Mouse (Mus musculus) MEL (cell line): ENCODE data around the gene Ddr1.

Source experiments
- CTCF ChIP-seq, 3 experiments: IDR thresholded peaks in 2 of 3; conservative IDR thresholded peaks in 1 of 3; 2 replicates each; pipeline ENCODE4 v1.5.1; 2011 to 2012; ENCODE audit warnings: low read length in 3 of 3, low read depth in 2 of 3, mild to moderate bottlenecking in 2 of 3, improper control_type of control experiment in 1 of 3, inconsistent platforms in 1 of 3, mixed read lengths in 1 of 3, moderate library complexity in 1 of 3; ENCODE audit not compliant: control insufficient read depth in 1 of 3, insufficient read depth in 1 of 3, poor library complexity in 1 of 3, severe bottlenecking in 1 of 3
- MYC ChIP-seq: IDR thresholded peaks from 2 replicates; pipeline ENCODE4 v1.6.1; 2011; ENCODE audit warnings: low read depth, mild to moderate bottlenecking, low read length, improper control_type of control experiment, moderate library complexity
- NELFE ChIP-seq: IDR thresholded peaks from 2 replicates; pipeline ENCODE4 v1.6.1; 2011; ENCODE audit warnings: low read depth, low read length, improper control_type of control experiment
- POLR2A ChIP-seq, 2 experiments: IDR thresholded peaks; 2 replicates each; pipeline ENCODE4 v1.6.1; 2011 to 2012; ENCODE audit warnings: low read length in 2 of 2, mild to moderate bottlenecking in 2 of 2, control low read depth in 1 of 2, improper control_type of control experiment in 1 of 2, low read depth in 1 of 2, moderate library complexity in 1 of 2; ENCODE audit not compliant: control insufficient read depth in 1 of 2, insufficient read depth in 1 of 2, poor library complexity in 1 of 2
- UBTF ChIP-seq: IDR thresholded peaks from 2 replicates; pipeline ENCODE4 v1.6.1; 2012; ENCODE audit warnings: low read depth, mild to moderate bottlenecking, inconsistent platforms, low read length, improper control_type of control experiment, moderate library complexity, borderline replicate concordance; ENCODE audit not compliant: insufficient read depth
- USF1 ChIP-seq: IDR thresholded peaks from 2 replicates; pipeline ENCODE4 v1.6.1; 2014; ENCODE audit warnings: low read depth, mild to moderate bottlenecking, inconsistent platforms, low read length, improper control_type of control experiment, moderate library complexity
- ZC3H11A ChIP-seq: IDR thresholded peaks from 2 replicates; pipeline ENCODE4 v1.6.1; 2012; ENCODE audit warnings: low read depth, mild to moderate bottlenecking, inconsistent platforms, low read length, improper control_type of control experiment

- TF ChIP-seq NELFE, result no peak
- TF ChIP-seq ZC3H11A, result no peak
- TF ChIP-seq CTCF (IDR thresholded peaks at IDR 0.05 in 2 of 3, conservative IDR thresholded peaks at IDR 0.05 in 1 of 3; ENCODE audit: control insufficient read depth in 1 of 3, insufficient read depth in 1 of 3, low read depth in 2 of 3, low read length in 3 of 3, poor library complexity in 1 of 3, severe bottlenecking in 1 of 3), result no peak
- TF ChIP-seq POLR2A (IDR thresholded peaks at IDR 0.05; ENCODE audit: control insufficient read depth in 1 of 2, insufficient read depth in 1 of 2, low read depth in 1 of 2, low read length in 2 of 2, poor library complexity in 1 of 2), result no peak
- no peak for TF ChIP-seq MYC
- TF ChIP-seq UBTF, result no peak
- no peak for TF ChIP-seq USF1
Observed at GRCm38 (mm10) chr17:35638475-35639190, 65.8 kb downstream of the Ddr1 start.
